Mouse (Mus musculus): ENCODE data around the gene Cox17.

The Cox17 gene

DNA sequence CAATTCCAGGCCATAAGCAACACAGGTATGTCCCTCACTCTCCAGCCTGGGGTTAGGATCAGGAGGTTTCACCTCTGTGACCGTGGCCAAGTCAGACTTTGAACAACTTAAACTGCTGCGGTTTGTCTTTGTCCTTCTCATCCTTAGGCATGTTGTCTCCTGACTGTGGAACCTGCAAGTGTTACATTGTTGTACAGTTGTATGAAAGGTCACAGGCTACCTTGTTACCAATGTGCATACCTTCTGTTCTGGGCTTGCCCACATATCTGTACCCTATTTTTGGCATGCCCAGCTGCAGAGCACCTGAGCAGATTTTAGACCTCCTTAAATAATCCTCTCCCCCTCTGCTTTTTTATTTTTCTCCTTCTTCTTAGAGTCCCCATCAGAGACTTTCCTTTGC is 12.4 kb downstream of the Cox17 start:
- DNase-seq (ENCODE audit: low read depth, low spot score): no peak
- Histone ChIP-seq H3K36me3 (ENCODE audit: control insufficient read depth, insufficient read depth, low read length, poor library complexity, severe bottlenecking) (peaks cover 2% of the 10 kb centered on the region; the same call in 1 of the 2 replicates), H3K27me3 (ENCODE audit: control insufficient read depth, insufficient read depth, low read length, poor library complexity, severe bottlenecking) (no peaks in the 10 kb centered on the region)

DNA sequence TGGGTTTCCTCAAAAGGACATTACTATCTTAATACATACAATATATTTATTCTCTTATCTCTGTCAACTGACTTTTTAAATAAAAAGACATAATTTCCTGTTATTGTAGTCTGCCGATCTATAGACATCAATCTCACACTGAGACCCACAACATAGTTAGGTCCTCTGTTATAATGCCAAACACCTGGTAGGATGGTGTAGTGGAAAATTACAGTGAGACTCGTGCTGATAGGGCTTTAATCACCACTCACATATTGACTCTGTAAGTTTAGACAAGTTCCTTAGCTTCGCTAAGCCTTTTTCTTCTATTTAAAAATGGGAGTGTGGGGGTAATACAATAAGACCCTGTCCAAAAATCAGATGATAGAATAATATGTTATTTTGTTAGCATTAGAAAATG is 13.1 kb downstream of the Cox17 start:
- Histone ChIP-seq H3K36me3 (ENCODE audit: control insufficient read depth, insufficient read depth, low read length, poor library complexity, severe bottlenecking) (peaks cover 2% of the 10 kb centered on the region; the same call in 1 of the 2 replicates), H3K27me3 (ENCODE audit: control insufficient read depth, insufficient read depth, low read length, poor library complexity, severe bottlenecking) (no peaks in the 10 kb centered on the region)
- DNase-seq (ENCODE audit: low read depth, low spot score): no peak

DNA sequence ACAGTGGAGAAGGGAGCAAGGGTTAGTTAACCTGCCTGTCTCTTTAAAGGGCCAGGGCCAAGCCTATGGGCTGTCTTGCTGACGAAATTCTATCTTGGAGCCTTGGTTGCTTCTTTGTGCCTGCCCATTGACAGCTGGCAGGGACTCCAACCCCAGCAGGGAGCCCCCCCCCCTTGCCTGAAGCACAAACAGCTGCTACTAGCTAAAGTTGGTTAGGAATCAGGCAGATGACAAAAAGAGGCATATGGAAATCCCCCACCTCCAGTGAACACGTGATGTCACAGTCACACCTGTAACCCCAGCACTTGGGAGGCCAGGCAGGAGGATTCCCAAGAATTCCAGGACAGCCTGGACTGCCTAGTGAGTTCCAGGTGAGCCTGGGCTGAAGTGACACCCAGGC is 13.5 kb downstream of the Cox17 start:
- H3K36me3 ChIP-seq (ENCODE audit: control insufficient read depth, insufficient read depth, low read length, poor library complexity, severe bottlenecking): peaks cover 2% of the 10 kb centered on the region; the same call in 1 of the 2 replicates
- no peak for DNase-seq (ENCODE audit: low read depth, low spot score)
- no peaks in the 10 kb centered on the region for H3K27me3 ChIP-seq (ENCODE audit: control insufficient read depth, insufficient read depth, low read length, poor library complexity, severe bottlenecking)

DNA sequence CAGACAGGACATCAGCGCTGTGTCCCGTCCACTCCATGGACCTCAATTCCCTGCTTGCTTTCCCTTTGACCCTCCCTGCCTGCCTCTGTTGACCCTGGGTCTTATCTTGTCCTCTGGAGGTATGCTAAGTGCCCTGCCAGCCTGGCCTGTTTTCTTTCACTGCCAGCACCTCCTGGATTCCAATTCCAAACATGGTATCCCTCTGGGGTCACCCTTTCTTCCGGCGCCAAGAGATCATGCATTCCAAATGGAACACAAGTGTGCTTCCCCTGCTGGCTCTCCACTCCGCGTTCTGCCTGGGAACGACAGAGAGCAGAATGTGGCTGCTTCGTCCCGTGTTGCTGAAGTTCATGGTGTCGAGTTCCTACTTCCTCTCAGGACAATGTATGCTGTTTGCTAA is 15.1 kb downstream of the Cox17 start, which contains the start of gene Popdc2:
Gene Popdc2, plus strand, starts transcription at position 277 of the 400 bp plus-strand sequence.
- H3K36me3 ChIP-seq (ENCODE audit: control insufficient read depth, insufficient read depth, low read length, poor library complexity, severe bottlenecking): 0 out of 2 replicates have a peak, but pooled peaks cover 2% of the 10 kb centered on the region

DNA sequence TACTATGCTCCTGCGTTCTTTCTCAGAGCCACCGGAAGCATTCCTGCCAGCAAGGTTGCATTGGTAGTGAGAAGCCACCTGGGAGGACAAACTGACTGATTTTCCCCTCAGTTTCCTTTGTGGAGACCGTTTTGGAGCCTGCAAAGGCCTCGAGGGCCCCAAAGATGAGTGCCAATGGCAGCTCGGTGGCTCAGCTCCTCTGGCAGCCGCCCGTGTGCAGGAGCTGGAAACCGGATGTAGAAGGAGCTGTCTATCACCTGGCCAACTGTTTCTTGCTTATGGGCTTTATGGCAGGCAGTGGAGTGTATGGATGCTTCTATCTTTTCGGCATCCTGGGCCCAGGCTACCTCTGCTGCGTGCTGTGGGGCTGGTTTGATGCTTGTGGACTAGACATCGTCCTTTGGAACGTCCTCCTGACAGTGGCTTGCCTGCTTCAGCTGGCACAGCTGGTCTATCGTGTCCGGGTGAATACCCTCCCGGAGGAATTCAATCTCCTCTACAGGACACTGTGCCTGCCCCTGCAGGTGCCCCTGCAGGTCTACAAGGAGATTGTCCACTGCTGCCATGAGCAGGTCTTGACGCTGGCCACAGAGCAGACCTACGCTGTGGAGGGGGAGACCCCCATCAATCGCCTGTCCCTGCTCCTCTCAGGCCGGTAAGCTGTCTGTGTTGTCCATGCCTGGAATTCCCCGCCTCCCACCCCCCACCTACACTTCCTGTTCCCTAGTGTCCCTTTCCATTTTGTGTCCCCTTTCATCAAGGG is 15.9 kb downstream of the Cox17 start:
- no peak for DNase-seq (ENCODE audit: low read depth, low spot score)
- Histone ChIP-seq H3K27me3 (ENCODE audit: control insufficient read depth, insufficient read depth, low read length, poor library complexity, severe bottlenecking) (no peaks in the 10 kb centered on the region), H3K36me3 (ENCODE audit: control insufficient read depth, insufficient read depth, low read length, poor library complexity, severe bottlenecking) (0 out of 2 replicates have a peak, but pooled peaks cover 2% of the 10 kb centered on the region)

More for the DNA sequence above, 15.1 kb downstream of the Cox17 start, which contains the start of gene Popdc2:
- H3K27me3 ChIP-seq (ENCODE audit: control insufficient read depth, insufficient read depth, low read length, poor library complexity, severe bottlenecking): no peaks in the 10 kb centered on the region
- no peak for DNase-seq (ENCODE audit: low read depth, low spot score)

DNA sequence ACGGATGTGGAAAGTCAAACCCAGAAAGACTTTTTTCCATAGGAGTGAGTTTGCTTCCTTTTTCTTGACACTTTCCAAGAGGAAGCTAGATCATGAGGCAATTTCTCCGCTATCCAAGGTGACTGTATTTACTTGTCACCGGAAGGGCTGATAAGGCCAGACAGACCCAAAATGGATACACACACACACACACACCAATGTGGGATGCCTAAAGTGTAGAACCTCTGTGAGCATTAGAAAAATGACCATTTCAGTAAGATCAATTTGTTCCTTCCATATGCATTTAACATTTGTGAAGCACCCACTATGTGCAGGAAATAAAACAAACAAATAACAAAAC is 16.4 kb downstream of the Cox17 start:
- Histone ChIP-seq H3K27me3 (ENCODE audit: control insufficient read depth, insufficient read depth, low read length, poor library complexity, severe bottlenecking) (no peaks in the 10 kb centered on the region), H3K36me3 (ENCODE audit: control insufficient read depth, insufficient read depth, low read length, poor library complexity, severe bottlenecking) (no peaks in the 10 kb centered on the region)
- DNase-seq (ENCODE audit: low read depth, low spot score): no peak

DNA sequence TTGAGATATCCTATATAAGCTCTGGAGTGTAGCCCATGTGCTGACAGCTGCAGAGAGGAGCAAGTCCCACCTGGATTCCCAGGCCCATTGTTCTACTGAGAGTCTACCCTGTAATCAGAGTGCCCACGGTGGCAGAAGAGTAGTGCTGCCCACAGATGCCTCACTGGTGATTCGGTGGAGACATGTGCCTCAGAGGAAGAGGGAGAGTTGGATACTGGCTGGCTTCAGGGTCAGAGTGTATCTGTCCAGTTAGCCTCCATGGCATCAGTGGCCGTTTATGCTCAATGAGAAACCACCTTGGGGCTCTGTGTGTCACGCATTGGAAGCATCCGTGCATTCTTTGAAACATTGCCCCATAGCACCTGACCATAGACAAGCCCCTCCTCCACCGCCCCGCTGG is 16.9 kb downstream of the Cox17 start:
- DNase-seq (ENCODE audit: low read depth, low spot score): no peak
- Histone ChIP-seq H3K27me3 (ENCODE audit: control insufficient read depth, insufficient read depth, low read length, poor library complexity, severe bottlenecking) (no peaks in the 10 kb centered on the region), H3K36me3 (ENCODE audit: control insufficient read depth, insufficient read depth, low read length, poor library complexity, severe bottlenecking) (no peaks in the 10 kb centered on the region)

DNA sequence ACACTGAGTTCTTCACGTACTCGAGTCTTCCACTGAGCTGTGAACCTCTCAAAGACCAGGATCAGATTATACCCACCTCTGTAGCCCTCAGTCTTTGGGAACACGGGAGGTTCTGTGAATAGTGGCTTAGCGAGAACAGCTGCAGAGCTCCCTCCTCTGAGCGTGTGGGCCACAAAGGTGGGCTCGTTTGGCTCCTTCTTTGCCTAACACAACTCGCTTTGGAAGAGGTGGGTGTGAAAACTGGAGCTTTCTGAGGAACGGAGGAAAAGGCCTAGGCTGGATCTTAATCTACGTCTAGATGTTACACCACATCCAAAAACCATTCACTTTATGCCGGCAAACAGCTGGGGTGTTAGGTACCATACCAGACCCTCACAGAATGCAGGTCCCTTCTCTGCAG is 18.6 kb downstream of the Cox17 start:
- H3K36me3 ChIP-seq (ENCODE audit: control insufficient read depth, insufficient read depth, low read length, poor library complexity, severe bottlenecking): no peaks in the 10 kb centered on the region
- no peaks in the 10 kb centered on the region for H3K27me3 ChIP-seq (ENCODE audit: control insufficient read depth, insufficient read depth, low read length, poor library complexity, severe bottlenecking)
- no peak for DNase-seq (ENCODE audit: low read depth, low spot score)

DNA sequence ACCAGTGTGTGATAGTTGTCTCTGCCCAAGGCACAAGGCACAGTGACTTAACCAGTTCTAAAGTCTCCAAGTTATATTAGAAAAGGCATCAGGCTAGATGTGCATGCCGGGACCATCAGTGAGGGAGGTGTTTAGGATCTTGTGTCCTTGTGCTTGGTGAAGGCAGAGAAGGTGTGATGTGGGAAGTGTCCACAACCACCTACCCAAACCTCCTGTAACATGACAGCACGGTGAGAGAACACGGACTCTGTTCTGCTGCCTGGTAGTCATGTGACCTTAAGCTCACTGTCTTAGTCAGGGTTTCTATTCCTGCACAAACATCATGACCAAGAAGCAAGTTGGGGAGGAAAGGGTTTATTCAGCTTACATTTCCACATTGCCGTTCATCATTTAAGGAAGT is 19.4 kb downstream of the Cox17 start:
- DNase-seq (ENCODE audit: low read depth, low spot score): no peak
- H3K36me3 ChIP-seq (ENCODE audit: control insufficient read depth, insufficient read depth, low read length, poor library complexity, severe bottlenecking): no peaks in the 10 kb centered on the region

DNA sequence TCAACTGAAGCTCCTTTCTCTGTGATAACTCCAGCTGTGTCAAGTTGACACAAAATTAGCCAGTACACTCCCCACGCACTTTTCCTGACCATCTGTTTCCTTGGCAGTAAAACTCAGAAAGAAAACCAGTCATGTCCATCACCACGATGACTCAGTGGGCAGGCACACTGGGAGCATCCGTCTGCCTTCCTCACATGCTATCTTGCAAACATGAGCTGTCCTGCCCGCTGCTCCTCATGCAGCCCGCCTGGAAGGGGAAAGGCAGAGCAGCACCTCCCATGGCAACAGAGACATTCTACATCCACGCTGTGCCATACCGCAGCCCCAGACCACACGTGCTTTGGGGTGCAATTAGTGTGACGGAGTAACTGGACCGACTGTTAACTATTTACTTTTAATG is 21.5 kb downstream of the Cox17 start:
- Histone ChIP-seq H3K36me3 (ENCODE audit: control insufficient read depth, insufficient read depth, low read length, poor library complexity, severe bottlenecking) (no peaks in the 10 kb centered on the region), H3K27me3 (ENCODE audit: control insufficient read depth, insufficient read depth, low read length, poor library complexity, severe bottlenecking) (no peaks in the 10 kb centered on the region)
- no peak for DNase-seq (ENCODE audit: low read depth, low spot score)

More for the DNA sequence above, 19.4 kb downstream of the Cox17 start:
- no peaks in the 10 kb centered on the region for H3K27me3 ChIP-seq (ENCODE audit: control insufficient read depth, insufficient read depth, low read length, poor library complexity, severe bottlenecking)

DNA sequence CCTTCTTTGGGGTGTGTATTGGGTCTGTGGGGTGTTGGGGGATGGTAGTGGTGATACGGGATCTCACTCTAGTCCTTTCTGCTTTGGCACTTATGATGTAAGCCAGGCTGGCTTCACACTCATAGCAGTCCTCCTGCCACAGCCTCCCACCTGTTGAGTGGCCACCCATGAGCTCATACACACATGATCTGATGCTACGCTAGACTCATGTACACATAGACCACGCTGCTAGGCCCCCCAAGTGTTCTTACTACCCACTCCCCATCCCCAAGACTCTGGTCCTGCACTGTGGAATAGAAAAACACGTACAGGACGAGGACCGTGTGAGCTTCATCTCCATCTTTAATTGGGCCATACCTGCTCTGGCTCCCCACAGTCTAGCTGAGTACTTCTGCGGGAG is 22.2 kb downstream of the Cox17 start:
- no peaks in the 10 kb centered on the region for H3K36me3 ChIP-seq (ENCODE audit: control insufficient read depth, insufficient read depth, low read length, poor library complexity, severe bottlenecking)
- DNase-seq (ENCODE audit: low read depth, low spot score): no peak
- H3K27me3 ChIP-seq (ENCODE audit: control insufficient read depth, insufficient read depth, low read length, poor library complexity, severe bottlenecking): no peaks in the 10 kb centered on the region

DNA sequence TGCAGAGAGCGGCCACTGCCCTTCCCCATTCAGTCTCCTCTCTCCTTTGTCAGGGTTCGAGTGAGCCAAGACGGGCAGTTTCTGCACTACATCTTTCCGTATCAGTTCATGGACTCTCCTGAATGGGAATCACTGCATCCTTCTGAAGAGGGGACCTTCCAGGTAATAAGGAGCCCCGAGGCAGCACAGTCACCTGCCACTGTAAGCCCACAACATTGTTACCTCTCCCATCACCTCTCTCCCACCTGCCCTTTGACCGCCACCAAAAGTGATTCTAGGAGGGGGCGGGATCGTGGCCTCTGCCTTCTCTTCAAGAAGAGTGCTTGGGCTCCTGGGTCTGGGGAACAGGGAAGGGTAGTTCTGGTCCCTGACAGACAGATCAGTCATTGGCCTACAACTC is 22.6 kb downstream of the Cox17 start:
- no peak for DNase-seq (ENCODE audit: low read depth, low spot score)
- H3K27me3 ChIP-seq (ENCODE audit: control insufficient read depth, insufficient read depth, low read length, poor library complexity, severe bottlenecking): no peaks in the 10 kb centered on the region
- H3K36me3 ChIP-seq (ENCODE audit: control insufficient read depth, insufficient read depth, low read length, poor library complexity, severe bottlenecking): no peaks in the 10 kb centered on the region

DNA sequence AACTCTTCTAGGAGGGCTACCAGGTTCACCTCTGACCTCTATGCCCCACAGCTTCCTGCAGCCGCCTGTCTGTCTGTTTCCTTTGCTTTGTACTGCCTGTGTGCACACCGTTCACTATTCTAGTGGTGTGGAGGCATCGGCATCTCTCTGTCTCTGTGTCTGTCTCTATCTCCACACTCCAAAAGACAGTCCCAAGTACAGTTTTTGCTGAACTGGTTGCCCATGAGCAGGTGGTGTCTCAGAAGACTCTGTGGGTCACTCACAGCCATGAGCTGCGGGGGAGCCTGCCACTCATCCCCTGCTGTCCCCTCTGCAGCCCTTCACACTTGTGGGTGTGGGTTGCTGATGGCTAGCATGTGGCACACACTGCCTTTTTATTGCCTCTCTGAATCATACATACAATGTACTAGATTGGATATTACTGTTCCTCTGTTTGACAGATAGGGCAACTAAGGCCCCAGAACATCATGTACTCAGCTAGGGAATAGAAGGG is 23.2 kb downstream of the Cox17 start:
- no peak for DNase-seq (ENCODE audit: low read depth, low spot score)
- Histone ChIP-seq H3K36me3 (ENCODE audit: control insufficient read depth, insufficient read depth, low read length, poor library complexity, severe bottlenecking) (no peaks in the 10 kb centered on the region), H3K27me3 (ENCODE audit: control insufficient read depth, insufficient read depth, low read length, poor library complexity, severe bottlenecking) (no peaks in the 10 kb centered on the region)

DNA sequence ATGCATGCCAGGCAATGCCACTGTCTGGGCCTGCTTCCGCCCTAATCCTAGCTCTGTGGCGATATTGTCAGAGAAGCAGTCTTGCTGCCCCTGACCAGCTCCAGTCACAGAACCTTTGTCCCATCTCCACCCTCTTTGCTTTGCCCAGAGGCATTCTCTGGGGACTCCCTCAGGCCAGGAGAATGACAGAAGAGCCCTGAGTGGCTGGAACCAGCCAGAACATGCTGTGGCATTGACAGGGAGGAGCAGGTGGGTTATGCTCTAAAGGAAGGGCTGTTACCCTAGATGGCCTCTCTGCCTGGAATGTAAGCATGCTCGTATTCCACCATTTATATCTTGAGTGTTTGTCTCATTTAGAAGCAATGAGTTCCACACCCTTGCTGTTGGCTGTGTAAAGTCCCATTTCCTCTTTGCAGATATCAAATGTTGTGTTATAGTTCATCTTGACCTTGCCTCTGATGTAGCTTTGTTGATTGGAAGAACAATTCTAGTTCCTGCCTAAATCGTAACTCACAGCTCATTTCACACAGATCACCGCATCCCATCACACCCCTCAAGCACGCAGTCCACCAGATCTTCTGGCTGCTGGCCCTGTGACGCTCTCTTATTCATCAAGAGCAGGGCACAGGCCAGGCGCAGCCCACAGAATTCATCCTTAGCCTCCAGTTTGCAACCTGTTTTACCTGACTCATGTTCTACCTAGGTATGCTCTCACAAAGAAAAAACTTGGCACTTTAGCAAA is 24.0 kb downstream of the Cox17 start:
- Histone ChIP-seq H3K36me3 (ENCODE audit: control insufficient read depth, insufficient read depth, low read length, poor library complexity, severe bottlenecking) (no peaks in the 10 kb centered on the region), H3K27me3 (ENCODE audit: control insufficient read depth, insufficient read depth, low read length, poor library complexity, severe bottlenecking) (no peaks in the 10 kb centered on the region)
- no peak for DNase-seq (ENCODE audit: low read depth, low spot score)

DNA sequence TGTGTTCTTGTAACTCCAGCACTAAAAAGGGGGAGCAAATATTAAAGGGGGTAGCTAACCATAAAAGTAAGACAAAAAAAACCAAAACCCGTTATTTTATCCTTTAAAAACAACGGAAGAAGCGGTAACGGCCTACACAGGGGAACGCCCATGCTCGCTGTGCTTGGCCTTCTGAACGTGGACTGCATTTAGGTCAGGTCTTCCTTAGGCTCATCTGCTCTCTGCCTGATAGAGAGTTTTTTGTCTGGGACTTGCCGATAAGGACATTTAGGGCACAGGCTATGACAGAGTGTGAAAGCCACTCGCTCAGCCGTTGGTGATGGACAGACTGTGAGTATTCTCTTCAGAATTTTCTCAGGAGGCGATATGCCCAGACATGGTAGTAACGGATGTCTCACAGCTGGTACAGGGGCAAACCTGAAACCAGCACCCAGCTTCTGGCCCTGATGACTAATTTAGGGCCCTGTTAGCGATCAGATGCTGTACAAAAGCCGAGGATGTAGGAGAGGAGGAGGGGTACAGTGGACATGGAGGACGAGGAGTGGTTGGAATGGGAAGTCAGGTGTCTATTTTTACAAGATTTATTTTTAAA is 25.0 kb downstream of the Cox17 start:
- DNase-seq (ENCODE audit: low read depth, low spot score): no peak
- H3K27me3 ChIP-seq (ENCODE audit: control insufficient read depth, insufficient read depth, low read length, poor library complexity, severe bottlenecking): no peaks in the 10 kb centered on the region
- no peaks in the 10 kb centered on the region for H3K36me3 ChIP-seq (ENCODE audit: control insufficient read depth, insufficient read depth, low read length, poor library complexity, severe bottlenecking)

All from splenic B cell, adult 2 months (primary cell).